Mouse (Mus musculus) left cerebral cortex, adult 18-20 months (tissue): ENCODE measurements around the gene Tma7. TPM values are rescaled to one million over a fixed set of nuclear protein-coding genes. Genes with fewer than 3 reads are reported as not detected.

Source experiments
- DNase-seq, 2 experiments: peaks; one replicate each; pipeline ENCODE4 v3.0.0; 2021 to 2022; ENCODE audit warnings: low spot score in 2 of 2, mixed read lengths in 1 of 2
- long read RNA-seq, 2 experiments: library from polyadenylated mRNA; stranded (forward); transcript quantifications; one replicate each; pipeline ENCODE4 v2.0.0; 2021
- total RNA-seq, 2 experiments: library from RNA; stranded (reverse); gene quantifications; 2 replicates each; pipeline ENCODE4 v1.2.3; 2021

Tma7 gene
- 100 to 1,000 TPM; 308 to 319 TPM for total RNA-seq
- long read RNA-seq, experiment 1, transcript Tma7-201 (4 exons, 944 nt), result major isoform, 86 of 93 reads
- long read RNA-seq, experiment 1, partial matches to known transcripts, result 3 of 93 reads
- long read RNA-seq, experiment 1, other reads (novel, unspliced or antisense), result 2 of 93 reads
- long read RNA-seq, experiment 2, transcript Tma7-201 (4 exons, 944 nt), result major isoform, 91 of 96 reads
- long read RNA-seq, experiment 2, partial matches to known transcripts, result 0 of 96 reads
- long read RNA-seq, experiment 2, other reads (novel, unspliced or antisense), result 1 of 96 reads

DNA sequence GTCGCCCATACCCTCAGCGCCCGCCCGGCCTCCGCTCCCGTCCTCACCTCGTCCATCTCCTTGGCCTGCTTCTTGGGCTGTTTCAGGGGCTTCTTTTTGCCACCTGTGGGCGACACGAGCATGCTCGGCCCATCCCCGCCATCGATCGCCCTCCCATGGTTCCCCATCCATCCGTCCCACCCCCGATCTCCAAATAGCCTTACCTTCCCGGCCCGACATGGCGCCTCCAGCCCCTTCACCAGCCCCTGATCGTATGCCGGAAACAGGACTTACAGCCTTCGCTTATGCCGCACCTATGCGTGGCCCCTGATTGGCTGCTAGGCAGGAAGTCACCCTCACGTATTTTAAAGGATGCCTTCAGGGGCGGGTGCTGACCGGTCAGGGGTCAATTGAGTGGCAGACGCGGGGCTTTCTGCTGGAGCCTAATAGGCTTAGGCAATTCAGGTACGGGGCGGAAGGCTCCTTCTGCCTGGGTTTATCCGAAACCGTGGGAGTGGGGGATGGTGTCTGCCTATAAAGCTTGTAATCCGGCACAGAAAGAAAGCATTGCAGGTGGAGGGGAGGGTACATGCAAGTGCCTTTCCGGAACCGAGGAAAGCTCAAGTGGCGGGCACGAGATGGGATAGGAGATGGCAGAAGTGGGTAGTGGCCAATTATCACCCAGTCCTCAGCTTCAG, at the start of gene Tma7, which contains the start of gene Ccdc51:
Tma7 (minus strand) TSS at position 464 of the 677 bp plus-strand sequence.
Ccdc51 (plus strand) TSS at position 370 of the 677 bp plus-strand sequence.
- peak; percentile 88 to 90 for DNase-seq

DNA sequence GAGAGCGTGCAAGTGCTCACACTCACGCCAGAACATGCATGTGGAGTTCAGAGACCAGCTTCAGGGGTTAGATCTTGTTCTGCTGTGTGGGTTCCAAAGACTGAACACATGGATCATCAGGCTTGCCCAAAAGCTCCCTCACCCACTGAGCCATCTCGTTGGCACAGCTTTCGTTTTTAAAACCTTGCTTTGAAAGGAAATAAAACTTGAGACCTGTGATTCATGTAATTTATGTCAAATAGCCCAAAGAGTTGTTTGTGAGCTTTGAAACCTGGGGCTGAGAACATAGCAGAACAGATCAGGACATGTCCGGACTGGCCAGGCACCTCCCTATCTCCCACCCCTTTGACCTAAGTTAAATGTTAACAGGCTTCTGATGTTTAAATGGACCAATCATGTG, 47.7 kb upstream of the Tma7 start:
- DNase-seq, result no peak

DNA sequence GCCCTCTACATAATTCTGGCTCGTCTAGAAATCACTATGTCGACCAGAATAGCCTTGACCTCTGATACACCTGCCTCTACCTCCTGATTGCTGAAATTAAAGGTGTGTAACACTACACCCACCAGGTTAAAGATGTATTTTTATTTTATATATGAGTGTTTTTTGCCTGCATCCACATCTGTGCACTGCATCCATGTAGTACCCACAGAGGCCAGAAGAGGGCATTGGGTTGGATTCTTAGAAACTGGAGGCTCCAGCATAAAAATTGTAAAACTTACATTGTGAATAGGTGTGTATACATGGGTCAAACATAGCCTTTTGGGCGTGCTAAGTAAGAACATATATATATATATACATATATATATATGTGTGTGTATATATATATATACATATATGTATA, 45.8 kb upstream of the Tma7 start:
- peak; percentile 38 to 49 for DNase-seq

DNA sequence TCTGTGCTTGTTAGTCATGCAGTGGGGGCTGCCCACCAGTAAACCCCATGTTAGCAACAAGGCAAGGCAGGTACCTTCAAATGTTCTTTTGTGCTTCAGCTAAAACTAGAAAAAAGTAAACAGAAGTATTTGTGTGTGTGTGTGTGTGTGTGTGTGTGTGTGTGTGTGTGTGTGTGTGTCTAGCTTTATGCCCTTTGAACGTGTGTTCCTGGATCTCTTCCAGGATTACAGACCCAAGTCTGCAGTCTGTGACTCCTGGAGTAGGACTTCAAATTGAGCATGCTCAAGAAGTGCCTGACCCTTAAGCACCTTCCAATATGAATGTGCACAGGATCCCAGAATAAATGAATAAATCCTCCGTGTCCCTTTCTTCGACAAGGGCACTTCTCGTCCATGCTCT, 44.7 kb upstream of the Tma7 start:
- no peak for DNase-seq

DNA sequence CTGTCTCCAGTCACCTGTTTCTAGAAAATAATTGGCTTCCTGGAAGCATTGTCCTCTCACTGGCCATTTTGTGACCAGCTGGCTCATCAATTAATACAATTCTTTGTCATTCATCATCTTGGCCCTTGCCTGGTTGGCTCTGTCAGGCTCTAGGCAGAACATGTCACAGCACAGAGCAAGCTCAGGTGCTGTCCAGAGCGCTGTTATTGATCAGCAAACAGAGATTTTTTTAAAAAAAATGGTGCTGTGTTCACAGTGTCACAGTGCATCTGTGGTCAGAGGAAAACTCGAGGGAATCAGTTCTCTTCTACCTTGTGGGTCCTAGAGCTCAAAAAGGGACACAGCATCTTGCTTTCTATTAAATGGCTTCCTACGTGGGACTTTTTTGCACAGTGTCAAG, 43.1 kb upstream of the Tma7 start:
- DNase-seq, result no peak

DNA sequence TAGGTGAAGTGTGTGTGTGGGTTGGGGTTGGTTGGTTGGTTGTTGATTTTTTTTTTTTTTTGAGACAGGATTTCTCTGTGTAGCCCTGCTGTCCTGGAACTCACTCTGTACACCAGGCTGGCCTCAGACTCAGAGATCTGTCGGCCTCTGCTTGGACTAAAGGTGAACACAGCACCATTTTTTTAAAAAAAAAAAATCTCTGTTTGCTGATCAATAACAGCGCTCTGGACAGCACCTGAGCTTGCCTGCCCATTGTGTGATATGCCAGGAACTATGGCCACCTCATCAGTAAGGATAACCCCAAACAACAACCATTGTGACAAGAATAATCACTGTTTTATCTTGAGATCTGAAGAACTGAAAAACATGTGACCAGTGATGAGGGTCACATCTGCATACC, 42.7 kb upstream of the Tma7 start:
- DNase-seq, result no peak

DNA sequence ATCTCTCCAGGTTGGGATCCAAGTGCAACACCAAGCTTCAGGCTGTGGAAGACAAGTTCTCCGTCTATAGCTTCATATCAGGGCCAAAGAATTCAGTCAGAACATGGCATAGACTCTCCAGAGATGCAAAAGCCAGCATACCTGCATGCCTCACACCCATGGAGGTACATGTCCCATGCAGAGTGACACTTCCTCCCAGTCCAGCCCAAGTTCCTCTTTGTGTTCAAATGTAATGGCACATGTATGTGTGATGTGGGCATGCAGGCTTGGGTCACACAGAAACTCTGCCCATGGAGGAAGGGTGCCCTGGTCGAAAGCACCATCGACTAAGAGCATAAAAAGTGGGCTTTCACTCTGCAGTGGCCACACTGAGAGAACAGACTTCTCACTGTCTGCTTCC, 41.8 kb upstream of the Tma7 start:
- DNase-seq, result no peak

DNA sequence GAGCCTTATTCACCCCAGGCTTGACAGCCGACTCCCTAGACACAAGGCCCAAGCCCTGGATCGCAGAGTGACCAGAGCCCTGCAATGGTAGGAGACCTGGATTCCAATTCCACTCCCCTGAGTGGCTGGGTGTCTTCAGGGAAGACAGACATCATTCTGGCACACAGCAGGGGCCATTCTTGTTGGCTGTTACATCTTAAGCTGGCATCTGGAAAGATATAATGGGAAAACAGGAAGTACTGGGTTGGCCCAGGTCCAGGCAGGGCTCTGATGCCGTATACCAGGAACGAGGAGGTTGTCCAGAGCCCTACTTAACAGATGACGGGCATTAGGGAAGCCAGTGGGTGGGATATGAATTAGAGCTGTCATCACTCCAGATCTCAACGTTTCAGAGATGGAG, 40.9 kb upstream of the Tma7 start:
- no peak for DNase-seq

DNA sequence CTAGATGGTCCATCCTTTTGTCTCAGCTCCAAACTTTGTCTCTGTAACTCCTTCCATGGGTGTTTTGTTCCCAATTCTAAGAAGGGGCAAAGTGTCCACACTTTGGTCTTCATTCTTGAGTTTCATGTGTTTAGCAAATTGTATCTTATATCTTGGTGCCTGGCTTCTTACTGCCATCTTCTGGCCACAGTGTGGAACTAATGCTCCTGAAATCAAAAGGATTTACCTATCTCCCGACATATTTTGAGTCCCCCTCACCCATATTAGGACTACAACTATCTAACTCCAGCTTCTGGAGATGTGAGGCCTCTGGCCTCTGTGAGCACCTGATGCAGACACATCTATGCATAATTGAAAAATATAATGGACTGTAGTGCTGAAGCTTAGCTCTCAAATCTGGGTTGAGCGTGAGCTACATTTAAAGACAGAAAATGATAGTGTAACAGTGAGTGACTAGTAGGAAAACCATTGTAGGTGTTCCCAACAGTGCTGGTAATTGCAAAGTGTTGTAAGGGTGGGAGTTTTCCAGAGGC, 40.2 kb upstream of the Tma7 start:
- DNase-seq, result peak; percentile 36 to 46

DNA sequence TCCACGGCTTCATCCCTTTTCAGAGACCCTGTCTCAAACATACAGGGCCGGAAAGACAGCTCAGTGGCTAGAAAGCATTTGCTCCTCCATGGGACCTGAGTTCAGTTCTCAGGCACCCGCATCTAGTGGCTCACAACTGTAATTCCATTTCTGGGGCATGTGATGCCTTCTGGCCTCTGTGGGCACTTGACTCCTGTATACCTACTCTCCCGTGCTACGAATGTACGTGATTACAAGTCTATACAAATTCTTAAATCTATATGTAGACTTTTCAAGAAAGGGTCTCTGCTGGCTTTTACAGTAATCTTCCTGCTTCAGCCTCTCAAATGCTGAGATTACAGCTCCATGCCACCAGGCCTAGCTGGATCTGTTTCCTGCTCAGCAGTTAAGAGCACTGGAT, 38.6 kb upstream of the Tma7 start:
- DNase-seq, result no peak

DNA sequence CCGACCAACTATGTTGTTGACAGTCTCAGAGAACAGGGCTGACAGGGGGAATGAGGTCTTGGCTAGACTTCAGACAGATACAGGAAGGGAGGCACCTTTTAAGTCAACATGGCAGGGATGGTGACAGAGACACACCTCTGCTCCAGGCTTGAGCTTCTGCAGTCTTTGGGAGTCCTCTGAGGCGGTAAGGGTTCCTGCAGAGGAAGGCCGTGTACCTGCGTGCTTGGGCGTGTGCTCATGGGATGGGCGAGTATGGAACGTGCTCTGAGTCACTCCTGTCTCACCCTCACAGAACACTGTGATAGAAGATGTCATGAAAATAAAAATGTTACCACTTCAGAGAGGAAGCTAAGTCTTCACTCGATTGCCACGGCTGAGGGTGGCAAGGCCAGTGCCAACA, 37.2 kb upstream of the Tma7 start:
- no peak for DNase-seq

DNA sequence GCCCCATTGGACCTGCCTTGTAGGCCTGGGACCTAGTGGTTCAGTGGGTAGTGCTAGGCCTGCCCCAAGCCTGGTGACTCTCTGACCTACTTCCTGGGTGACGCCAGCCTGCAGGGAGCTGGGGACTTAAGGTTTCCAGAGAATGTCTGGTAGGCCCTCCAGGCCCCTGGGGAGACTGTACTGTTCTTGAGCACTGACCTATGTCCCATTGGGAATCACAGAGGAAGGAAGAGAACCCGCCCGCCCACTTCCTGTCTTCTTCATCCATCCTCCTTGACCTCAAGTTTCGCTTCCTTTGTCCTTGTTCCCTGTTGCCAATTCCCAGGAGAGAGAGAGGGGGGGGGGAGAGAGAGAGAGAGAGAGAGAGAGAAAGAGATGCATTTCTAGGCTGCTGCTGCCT, 35.7 kb upstream of the Tma7 start:
- no peak for DNase-seq

DNA sequence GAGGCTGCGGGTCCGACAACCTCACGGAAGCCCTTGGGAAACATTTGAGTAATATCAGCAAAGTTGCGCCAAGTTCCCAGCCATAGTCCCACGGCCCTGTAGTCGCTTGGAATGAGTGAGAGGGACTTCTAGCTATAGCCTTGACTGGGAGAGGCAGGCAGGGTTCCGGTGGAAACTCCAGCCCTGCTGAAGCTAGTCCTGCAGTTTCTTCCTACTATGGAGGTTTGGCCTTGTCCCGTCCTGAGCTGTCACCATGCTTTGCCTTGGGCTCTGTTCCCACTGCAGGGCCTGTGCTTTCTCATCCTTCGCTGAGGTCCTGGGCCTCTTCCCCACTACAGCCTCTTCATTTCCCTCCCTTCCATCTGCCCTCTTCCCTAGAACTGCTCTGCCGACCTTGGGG, 33.8 kb upstream of the Tma7 start:
- DNase-seq, result no peak

DNA sequence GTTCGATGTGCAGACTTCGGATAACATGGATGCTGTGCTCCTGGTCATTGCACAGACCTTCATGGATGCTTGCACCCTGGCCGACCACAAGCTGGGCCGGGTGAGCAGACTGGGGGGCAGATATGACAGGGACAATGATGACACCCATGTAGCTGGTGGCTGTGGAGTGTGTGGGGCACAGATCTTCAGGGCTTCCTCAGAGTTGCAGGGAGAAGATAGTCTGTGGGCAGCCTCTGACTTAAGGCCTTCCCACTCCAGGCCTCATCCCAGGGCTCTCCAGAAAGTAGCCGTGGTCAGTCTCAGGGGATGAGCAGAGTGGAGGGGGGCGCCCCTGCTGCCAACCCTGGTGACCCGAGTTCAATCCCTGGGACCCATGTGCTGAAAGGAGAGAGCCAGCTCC, 32.5 kb upstream of the Tma7 start:
- no peak for DNase-seq

DNA sequence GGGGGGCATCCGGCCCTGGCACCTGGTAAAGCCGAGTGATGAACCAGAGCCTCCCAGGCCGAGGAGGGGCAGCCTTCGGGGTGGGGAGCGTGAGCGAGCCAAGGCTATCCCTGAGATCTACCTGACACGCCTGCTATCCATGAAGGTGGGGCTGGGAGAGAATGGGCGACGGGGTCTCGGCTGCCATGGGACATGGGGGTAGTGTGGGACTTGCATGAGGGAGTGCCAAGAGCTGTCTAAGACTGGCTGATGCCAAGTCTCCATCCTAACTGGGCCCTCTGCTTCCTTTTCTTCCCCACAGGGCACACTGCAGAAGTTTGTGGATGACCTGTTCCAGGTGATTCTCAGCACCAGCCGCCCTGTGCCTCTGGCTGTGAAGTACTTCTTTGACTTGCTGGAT, 31.9 kb upstream of the Tma7 start:
- DNase-seq, result no peak

DNA sequence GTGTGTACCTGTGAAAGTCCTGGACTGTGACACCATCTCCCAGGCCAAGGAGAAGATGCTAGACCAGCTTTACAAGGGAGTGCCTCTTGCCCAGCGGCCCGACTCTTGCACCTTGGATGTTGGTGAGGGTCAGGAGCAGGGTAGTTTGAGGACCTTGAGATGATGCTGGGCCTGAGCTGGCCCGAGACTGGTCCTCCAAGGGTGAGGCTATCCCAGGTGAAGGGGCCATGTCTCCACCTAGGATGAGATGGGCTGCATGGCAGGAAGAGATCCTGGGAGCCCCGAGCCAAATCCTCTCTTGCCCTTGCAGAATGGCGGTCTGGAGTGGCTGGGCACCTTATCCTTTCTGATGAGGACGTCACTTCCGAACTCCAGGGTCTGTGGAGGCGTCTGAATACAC, 30.9 kb upstream of the Tma7 start:
- DNase-seq, result no peak

DNA sequence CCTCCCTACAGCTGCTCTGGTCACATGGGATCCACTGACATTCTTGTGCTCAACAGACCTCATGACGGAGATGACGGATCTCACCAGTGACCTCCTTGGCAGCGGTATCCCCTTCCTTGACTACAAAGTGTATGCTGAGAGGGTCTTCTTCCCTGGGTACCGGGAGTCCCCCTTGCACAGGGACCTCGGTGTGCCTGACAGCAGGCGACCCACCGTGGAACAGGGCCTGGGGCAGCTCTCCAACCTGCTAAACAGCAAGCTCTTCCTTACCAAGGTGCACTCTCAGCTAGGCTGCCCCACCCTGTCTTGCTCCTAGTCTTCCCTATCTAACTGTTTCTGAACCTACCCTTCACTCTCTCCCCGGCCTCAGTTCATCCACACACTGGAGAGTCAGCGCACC, 29.2 kb upstream of the Tma7 start:
- DNase-seq, result no peak

DNA sequence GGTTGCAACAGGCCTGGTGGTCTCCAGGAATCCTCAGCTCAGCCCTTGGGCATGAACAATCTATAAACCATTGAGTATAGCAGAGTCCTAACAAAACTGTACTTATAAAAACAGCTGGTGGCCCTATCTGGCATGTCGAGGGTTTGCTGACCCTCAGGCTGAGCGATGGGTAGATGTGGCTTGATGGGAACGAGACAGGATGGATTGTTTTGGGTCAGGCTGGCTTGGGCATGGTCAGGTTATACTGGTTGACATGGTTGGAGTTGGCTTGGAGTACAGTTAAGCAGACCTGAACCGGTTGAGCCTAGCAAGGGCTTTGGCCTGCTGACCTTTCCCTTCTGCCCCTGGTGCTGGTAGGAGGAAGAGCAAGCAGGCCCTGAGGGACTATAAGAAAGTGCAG, 28.7 kb upstream of the Tma7 start:
- no peak for DNase-seq

DNA sequence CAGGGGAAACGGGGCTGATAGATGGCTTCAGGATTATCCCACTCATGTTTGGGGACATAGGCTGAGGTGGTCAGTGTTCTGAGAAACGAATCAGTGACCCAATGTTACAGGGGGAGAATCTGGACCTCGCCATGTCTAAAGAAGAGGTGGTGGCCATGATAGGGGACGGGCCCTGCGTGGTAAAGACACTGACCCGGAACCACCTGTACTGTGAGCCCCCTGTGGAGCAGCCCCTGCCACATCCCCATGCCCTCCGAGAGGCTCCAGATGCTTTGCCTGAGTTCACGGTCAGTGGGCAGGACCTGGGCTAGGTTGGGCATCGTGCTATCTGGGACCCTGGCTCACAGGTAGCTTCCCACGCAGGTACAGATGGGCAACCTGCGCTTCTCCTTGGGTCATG, 27.9 kb upstream of the Tma7 start:
- DNase-seq, result no peak

DNA sequence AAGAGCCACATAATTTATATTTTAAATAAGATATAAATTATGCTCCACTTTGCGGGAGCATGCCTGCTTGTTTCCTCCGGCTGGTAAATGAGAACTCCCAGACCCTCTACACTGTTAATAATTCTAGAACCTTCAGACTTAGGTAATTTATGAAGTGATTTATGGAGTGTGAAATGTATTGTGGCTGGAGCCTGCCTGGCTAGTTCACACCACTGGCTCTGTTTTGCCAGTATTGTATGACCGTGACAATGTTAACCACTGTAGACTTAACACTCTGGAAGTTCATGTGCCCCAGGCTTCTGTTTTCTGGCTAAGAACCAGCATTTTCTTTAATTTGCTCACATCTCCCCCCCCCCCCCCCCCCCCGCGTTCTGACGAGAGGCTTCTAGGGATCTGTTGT, 25.0 kb upstream of the Tma7 start:
- DNase-seq, result no peak

DNA sequence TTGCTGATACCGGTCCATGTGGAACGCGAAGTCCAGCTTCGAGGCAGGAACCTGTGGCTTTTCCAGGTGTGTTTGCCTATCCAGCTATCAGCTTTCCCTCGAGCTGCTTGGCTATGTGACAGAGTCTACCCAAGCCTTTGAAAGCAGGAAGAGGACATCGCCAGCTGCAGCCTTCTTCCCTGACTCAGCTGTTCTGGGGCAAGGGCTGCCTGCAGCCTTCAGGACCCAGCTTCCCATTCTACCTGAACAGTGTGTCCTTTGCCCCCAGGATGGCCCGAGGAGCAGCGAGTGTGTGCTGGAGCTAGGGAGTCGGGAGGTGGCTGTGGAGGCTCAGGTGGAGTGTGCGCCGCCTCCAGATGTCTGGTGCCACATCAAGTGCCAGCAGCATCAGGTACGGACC, 23.3 kb upstream of the Tma7 start:
- DNase-seq, result no peak

DNA sequence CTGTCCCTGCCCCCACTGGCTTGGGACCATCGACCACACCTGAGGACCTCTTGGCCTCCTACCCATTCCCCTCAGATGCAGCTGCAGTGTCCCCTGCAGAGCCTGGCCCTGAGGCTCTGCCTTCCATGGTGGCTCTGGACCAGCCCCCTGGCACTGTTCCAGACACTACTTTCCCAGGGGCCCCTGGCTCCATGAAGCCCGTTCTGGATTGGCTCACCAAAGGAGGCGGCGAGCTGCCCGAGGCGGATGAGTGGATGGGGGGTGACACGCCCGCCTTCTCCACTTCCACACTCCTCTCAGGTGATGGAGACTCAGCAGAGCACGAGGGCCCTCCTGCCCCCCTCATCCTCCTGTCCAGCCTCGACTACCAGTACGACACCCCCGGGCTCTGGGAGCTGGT, 22.6 kb upstream of the Tma7 start:
- DNase-seq, result no peak

DNA sequence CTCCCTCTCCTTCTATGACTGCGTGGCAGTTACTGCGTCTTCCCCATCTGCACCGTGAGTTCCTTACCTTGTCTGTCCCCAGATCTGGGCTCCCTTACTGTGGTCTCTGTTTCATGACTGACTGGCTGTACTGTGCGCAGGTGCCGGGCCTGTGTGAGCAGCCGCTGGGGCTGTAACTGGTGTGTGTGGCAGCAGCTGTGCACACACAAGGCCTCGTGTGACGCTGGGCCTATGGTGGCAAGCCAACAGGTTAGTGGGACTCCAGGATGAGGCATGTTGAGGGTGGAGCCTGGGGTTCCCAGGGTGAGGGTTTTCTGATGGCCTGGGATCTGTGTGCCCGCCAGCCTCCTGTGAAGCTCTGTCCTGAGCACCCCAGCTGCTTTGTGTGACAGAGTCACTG, 21.7 kb upstream of the Tma7 start:
- DNase-seq, result no peak
